Mouse (Mus musculus) ES-E14 (cell line): ENCODE measurements at regions not wholly inside any gene's neighbourhood (a gene's known extent, or its start where the extent isn't known, plus 50 kb on each side); places are given as distances from the start of the nearest gene placed in this dataset.

Source experiments
- HCFC1 ChIP-seq: IDR thresholded peaks from 2 replicates; pipeline ENCODE4 v1.6.1; 2012; ENCODE audit warnings: low read length, inconsistent platforms, borderline replicate concordance; ENCODE audit not compliant: insufficient read depth
- ZNF384 ChIP-seq: IDR thresholded peaks from 2 replicates; pipeline ENCODE4 v1.6.1; 2012; ENCODE audit warnings: low read depth, low read length, inconsistent platforms

- no peak for TF ChIP-seq ZNF384
- no peak for TF ChIP-seq HCFC1
Observed at GRCm38 (mm10) chr14:64524641-64525040, 420.6 kb downstream of the Prss52 start.
